Mouse (Mus musculus) testis, adult 2 months (tissue): ENCODE results near the gene Rela.

Source experiments
- CTCF ChIP-seq: fragments of 200-500 bp; IDR thresholded peaks from 2 replicates; pipeline ENCODE4 v1.5.1; 2012; ENCODE audit warnings: low read depth, mild to moderate bottlenecking, inconsistent platforms, low read length, moderate library complexity; ENCODE audit not compliant: control insufficient read depth, insufficient read depth, insufficient replicate concordance
- POLR2A ChIP-seq: fragments of 200-500 bp; IDR thresholded peaks from 2 replicates; pipeline ENCODE4 v1.6.1; 2012; ENCODE audit warnings: low read depth, mild to moderate bottlenecking, inconsistent platforms, low read length, moderate library complexity; ENCODE audit not compliant: control insufficient read depth

DNA sequence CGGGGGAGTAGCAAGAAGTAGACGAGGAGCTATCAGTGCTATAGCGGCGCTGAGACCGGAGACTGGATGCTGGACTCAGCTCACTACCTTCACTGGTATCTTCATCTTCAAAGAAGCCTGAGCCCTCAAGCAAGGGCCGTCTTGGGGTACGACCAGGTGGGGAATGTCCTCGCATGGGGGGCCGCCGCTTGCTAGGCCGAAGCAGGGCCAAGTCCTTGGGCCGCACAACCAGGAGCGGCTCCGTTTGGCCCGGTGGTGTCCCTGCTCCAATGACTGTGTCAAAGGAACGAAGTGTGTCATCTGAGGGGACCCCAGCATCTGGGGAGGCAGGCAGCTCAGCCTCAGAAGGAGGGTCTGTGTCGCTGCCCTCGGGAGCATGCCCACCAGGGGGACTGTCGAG lies 48.1 kb downstream of the Rela start:
- no peak for TF ChIP-seq CTCF
- no peak for TF ChIP-seq POLR2A
